Mouse (Mus musculus) cerebellum, adult (tissue): ENCODE data around the gene Il27ra.
A peak's percentile ranks its signal among the peaks of the same experiment; 100 is the strongest.
"Not testable (repeated sequence)": the region's sequence is repeated elsewhere in the genome, so short reads cannot be mapped to it uniquely, and the experiment has no call there.

Source experiments
- ATAC-seq: cut with Nextera tagmentation; 2 replicates; pipeline ENCODE4 v1.9.2; 2017; ENCODE audit warnings: mild to moderate bottlenecking, moderate library complexity, mixed read lengths; ENCODE audit not compliant: insufficient number of reproducible peaks, low FRiP score, low TSS enrichment

The Il27ra gene

DNA sequence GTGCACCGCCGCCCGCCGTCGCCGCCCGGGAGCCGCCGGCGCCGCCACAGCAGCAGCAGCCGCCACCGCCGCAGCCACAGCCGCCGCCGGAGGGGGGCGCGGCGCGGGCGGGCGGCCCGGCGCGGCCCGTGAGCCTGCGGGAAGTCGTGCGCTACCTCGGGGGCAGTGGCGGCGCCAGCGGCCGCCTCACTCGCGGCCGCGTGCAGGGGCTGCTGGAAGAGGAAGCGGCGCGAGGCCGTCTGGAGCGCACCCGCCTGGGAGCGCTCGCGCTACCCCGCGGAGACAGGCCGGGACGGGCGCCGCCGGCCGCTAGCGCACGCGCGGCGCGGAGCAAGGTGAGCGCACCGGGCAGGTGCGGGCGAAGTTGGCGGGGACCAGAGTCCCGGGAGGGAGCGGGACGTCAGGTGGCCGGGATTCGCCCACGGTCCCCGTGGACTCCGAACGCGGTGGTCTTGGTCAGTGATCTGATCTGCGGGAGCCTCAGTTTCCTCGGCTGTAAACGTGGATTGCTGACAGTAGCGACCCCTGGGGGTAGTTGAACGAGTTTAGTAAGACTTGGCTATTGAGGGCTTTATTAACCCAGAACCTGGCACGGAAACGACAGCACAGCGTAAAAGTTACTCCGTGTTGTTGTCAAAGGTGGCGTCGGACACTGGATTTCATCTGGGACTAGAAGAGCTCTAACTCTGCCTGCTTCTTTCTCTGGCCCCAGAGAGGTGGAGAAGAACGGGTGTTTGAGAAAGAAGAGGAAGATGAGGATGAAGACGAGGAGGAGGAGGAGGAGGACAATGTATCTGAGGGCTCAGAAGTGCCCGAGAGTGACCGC lies 43.9 kb downstream of the Il27ra start:
- ATAC-seq = no peak

DNA sequence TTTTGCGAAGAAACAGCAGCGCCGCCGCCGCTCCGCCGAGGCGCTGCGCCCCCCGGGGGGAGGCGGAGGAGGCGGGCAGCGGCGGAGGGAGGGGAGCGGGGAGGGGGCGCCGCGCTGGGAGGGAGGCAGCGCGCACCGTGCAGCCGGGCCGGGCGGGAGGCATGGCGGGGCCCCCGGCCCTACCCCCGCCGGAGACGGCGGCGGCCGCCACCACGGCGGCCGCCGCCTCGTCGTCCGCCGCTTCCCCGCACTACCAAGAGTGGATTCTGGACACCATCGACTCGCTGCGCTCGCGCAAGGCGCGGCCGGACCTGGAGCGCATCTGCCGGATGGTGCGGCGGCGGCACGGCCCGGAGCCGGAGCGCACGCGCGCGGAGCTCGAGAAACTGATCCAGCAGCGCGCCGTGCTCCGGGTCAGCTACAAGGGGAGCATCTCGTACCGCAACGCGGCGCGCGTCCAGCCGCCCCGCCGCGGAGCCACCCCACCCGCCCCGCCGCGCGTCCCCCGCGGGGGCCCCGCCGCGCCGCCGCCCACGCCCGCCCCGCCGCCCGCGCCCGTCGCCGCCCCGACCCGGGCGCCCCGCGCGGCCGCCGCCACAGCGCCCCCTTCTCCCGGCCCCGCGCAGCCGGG lies 44.8 kb downstream of the Il27ra start, which contains the start of gene Samd1:
Gene Samd1 (plus strand): TSS at position 162 of the 631 bp plus-strand sequence.
- ATAC-seq = no peak

DNA sequence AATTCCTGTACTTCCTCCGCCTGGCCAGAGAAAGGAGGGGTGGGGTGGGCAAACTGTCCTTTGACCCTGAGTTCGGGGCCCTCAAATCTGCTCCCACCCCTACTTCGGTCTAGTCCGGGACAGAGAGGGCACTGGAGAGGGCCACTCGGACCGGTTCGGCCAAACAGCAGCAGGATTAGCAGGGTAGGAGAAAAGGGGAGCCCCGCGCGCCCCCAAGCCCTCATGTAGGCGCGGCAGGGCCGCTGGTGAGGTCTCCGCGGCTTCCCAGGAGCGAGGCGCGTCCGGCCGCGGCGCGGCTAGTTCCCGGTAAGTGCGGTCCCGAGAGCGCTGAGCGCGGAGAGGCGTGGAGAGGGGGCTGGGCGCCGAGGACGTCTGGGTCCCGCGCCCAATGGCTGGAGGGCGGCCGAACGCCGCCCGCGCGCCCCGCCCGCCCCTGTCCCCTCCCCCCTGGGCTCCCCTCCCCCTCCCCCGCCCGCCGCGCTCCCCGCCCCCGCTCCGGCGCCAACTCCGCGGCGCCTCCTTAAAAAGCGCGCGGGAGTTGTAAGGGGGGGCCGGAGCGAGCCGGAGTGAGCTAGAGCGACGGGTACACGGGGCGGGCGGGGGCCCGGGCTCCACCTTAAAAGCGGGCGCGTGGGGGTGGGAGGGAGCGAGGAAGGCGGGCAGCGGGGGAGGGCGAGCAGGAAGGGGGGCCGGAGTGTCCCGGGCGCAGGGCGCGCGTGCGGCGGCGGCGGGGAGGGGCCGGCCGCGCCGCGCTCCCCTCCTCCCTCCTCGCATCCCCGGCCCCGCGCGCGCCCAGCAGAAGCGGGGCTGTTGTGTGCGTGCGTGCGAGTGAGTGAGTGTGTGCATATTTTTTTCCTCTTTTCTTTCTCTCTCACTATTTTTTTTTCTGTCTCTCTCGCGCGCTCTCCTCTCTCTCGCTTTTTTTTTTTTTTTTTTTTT lies 45.6 kb downstream of the Il27ra start:
- peak; percentile 49; the same call in 1 of the 2 replicates for ATAC-seq

DNA sequence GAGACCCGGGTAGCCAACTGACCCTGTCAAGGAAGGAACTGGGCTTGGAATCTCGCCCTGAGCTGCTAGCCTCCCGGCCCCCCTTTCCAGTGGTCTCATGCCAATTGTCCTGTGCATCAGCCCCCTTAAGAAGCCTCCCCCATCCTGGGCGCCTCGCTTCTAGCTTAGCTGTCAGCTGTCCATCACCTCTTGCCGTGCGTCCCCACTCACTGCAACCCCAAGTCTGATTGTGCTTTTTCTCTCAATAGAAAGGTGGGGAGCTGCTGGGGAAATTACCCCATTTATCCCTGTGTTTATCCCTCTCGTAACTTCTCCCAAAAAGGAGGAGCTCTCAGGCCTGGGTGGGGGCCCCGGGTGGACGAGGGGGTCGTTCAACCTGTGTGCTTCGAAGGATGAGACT lies 46.4 kb downstream of the Il27ra start:
- ATAC-seq = no peak

DNA sequence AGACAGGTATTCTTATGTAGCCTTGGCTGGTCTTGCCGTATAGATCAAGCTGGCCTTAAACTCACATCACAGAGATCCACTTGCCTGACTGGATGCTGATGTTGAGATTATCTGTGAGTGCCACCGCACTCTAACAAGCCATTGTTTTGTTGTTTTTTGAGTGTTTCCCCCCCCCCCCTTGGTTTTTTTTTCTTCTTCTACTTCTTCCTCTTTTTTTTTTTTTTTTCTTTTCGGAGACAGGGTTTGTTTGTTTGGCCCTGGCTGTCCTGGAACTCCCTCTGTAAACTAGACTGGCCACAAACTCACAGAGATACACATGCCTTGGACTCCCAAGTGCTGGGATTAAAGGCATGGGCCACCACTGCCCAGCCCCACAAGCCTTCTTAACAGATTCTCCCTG lies 48.4 kb downstream of the Il27ra start:
- ATAC-seq = no peak

DNA sequence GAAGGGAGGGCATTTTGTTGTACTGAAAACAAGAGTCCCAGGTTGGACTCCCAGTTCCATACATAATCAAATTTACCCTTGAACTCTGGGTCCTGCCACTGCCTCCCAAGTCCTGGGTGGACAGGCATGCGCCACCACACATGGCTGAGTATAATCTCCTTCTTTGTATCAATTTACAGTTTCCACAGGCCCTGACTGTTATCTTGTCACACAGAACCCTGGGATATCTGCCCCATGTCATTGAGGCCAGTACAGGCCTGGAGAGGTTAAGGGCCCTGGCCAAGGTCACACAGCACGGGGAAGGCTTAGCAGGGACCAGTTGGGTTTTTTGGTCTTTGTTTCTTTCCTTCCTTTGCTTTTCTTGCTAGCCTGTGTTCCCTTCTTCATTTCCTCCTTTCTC lies 49.9 kb downstream of the Il27ra start:
- ATAC-seq = no peak

DNA sequence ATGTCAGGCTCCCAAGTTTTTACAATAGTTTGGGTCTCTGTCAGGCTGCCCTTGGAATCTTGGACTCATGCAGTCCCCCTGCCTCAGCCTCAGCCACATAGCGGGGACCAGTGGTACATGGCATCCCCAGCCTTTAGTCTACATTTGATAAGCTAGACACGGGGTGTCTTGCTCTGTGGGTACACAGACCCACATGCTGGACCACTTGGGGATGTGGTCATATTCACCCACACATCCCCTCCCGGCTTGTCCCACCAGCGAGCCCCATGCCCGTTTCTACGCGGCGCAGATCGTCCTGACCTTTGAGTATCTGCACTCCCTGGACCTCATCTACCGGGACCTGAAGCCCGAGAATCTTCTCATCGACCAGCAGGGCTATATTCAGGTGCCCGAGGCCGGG lies 52.2 kb downstream of the Il27ra start:
- ATAC-seq = no peak

DNA sequence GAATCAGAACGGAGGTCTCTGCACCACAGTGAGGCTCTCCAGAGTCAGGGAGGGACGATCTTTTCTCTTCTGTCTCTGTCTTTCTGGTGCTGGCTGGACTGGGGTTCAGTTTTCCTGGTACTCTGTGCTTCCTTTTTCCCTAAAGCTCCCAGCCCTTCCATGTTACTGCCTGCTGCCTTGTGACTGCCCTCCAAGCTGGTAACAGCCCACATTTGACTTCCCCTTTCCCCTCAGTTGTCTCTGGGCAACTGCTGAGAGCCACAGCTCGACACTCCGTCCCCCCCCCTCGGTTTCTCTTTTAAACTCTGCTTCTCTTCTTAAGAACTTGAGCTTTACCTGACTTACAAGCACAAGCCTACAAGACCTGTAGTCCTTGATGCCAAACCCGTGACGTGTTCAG lies 53.1 kb downstream of the Il27ra start:
- no peak for ATAC-seq

DNA sequence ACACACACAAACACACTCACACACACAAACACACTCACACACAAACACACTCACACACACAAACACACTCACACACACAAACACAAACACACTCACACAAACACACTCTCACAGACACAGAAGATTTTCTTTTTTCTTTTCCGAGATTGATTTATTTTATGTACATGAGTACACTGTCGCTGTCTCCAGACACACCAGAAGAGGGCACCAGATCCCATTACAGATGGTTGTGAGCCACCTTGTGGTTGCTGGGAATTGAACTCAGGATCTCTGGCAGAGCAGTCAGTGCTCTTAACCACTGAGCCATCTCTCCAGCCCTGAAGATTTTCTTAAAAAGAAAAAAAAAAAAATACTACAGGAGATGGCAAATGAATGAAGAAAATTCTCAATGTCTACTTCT lies 59.2 kb downstream of the Il27ra start:
- not testable (repeated sequence) for ATAC-seq

DNA sequence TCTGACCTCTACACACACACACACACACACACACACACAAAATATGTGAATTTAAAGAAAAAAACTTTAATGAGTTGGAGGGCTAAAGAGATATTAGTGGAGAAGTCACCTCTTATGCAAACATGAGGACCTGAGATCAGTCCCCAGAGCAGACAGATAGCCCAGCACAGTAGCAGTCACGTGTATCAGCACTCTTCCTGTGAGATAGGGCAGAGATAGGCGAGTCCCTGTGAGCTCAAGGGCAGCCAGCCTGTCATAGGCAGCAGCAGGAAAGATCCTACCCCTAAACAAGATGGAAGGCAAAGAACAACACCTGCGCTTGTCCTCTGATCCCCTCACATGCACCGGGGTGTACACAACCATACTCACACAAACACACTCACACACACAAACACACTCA lies 59.9 kb downstream of the Il27ra start:
- no peak for ATAC-seq

DNA sequence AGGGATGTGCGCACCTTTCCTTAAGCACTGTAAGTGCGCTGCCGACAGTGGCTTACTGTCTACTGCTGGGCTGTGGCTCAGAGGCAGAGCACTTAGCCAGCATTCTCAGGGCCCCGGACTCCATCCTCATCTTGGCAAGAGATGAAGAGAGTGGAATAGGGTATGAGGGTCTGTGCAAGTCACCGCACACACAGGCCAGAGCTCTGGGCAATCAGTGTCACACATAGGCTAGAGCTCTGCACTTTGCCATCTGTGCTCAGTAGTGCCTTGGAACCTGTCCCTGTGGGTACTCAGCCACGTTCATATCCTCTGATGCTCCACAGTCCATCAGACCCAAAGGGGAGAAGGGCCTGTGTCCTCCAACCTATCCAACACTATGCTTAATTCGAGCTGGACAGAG lies 60.9 kb downstream of the Il27ra start:
- ATAC-seq = no peak; the same call in 1 of the 2 replicates

DNA sequence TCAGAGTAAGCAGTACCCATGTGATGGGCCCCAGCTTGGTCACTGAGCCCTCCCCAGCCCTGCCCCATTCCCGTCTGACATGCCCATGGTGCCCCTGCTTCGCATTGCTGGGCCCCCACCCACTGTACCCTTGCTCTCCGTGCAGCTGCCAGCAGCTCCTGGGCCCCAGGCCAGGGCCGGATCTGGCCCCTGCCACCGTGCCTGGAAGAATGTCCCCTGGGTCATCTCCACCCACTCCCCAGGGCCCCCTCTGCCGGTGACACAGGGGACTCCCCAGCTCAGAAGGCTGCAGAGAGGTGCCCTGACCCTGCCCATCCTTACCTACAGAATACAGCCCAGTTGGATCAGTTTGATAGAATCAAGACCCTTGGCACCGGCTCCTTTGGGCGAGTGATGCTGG lies 61.5 kb downstream of the Il27ra start:
- no peak for ATAC-seq
